Mouse (Mus musculus): ENCODE measurements around the gene Nfkbie. TPM values are rescaled to one million over a fixed set of nuclear protein-coding genes. Genes with fewer than 3 reads are reported as not detected.

Nfkbie gene
- polyA plus RNA-seq, 1 experiment from 2014 or later, result 4.2 TPM

GRCm38 (mm10) chr17:45590410-45590809, 34.9 kb downstream of the Nfkbie start:
- H3K4me3 ChIP-seq (ENCODE audit: low read depth, low read length), result no peak overlapping the region
- H3K27ac ChIP-seq (ENCODE audit: low read length), result no peak overlapping the region
- H3K27me3 ChIP-seq (ENCODE audit: control insufficient read depth, insufficient read depth, low read length), result no peaks in the 10 kb centered on the region
- no peaks in the 10 kb centered on the region; the same call in 1 of the 2 replicates for H3K36me3 ChIP-seq (ENCODE audit: control insufficient read depth, insufficient read depth, low read length)
- H3K9ac ChIP-seq (replicated peaks; ENCODE audit: low read depth, low read length), result no peak overlapping the region
- peaks cover 38% of the 10 kb centered on the region for H3K4me1 ChIP-seq (ENCODE audit: control insufficient read depth, insufficient read depth, low read length)
- 74% methylated on average over 6 of the region's 6 CpGs for WGBS
- no peaks in the 10 kb centered on the region for H3K9me3 ChIP-seq (ENCODE audit: control insufficient read depth, low read depth, low read length)
- no peak for ATAC-seq (ENCODE audit: insufficient number of reproducible peaks, insufficient read depth, low FRiP score, low read depth)
- no peak overlapping the region for H3K4me2 ChIP-seq (replicated peaks; ENCODE audit: low read depth, low read length)

GRCm38 (mm10) chr17:45591701-45592605, 36.5 kb downstream of the Nfkbie start:
- H3K9me3 ChIP-seq (ENCODE audit: control insufficient read depth, low read depth, low read length), result no peaks in the 10 kb centered on the region
- WGBS, result 59% methylated on average over 16 of the region's 16 CpGs
- no peak for ATAC-seq (ENCODE audit: insufficient number of reproducible peaks, insufficient read depth, low FRiP score, low read depth)
- peaks cover 35% of the 10 kb centered on the region for H3K4me1 ChIP-seq (ENCODE audit: control insufficient read depth, insufficient read depth, low read length)
- H3K9ac ChIP-seq (replicated peaks; ENCODE audit: low read depth, low read length), result no peak overlapping the region; the same call in 1 of the 2 replicates
- no peaks in the 10 kb centered on the region for H3K36me3 ChIP-seq (ENCODE audit: control insufficient read depth, insufficient read depth, low read length)
- H3K4me3 ChIP-seq (ENCODE audit: low read depth, low read length), result no peak overlapping the region
- H3K4me2 ChIP-seq (replicated peaks; ENCODE audit: low read depth, low read length), result 0 out of 2 replicates have a peak overlapping the region, but pooled peaks have one; percentile 10
- H3K27ac ChIP-seq (ENCODE audit: low read length), result no peak overlapping the region
- no peaks in the 10 kb centered on the region for H3K27me3 ChIP-seq (ENCODE audit: control insufficient read depth, insufficient read depth, low read length)

- peaks cover 38% of the 10 kb centered on the region for H3K4me1 ChIP-seq (ENCODE audit: control insufficient read depth, insufficient read depth, low read length)
- no peak overlapping the region for H3K27ac ChIP-seq (ENCODE audit: low read length)
- no peaks in the 10 kb centered on the region for H3K36me3 ChIP-seq (ENCODE audit: control insufficient read depth, insufficient read depth, low read length)
- H3K4me2 ChIP-seq (replicated peaks; ENCODE audit: low read depth, low read length), result peak overlapping the region; percentile 99
- WGBS, result 45% methylated on average over 8 of the region's 8 CpGs
- H3K9ac ChIP-seq (replicated peaks; ENCODE audit: low read depth, low read length), result no peak overlapping the region; the same call in 1 of the 2 replicates
- no peak overlapping the region for H3K4me3 ChIP-seq (ENCODE audit: low read depth, low read length)
- no peaks in the 10 kb centered on the region for H3K9me3 ChIP-seq (ENCODE audit: control insufficient read depth, low read depth, low read length)
- ATAC-seq (ENCODE audit: insufficient number of reproducible peaks, insufficient read depth, low FRiP score, low read depth), result no peak
- no peaks in the 10 kb centered on the region for H3K27me3 ChIP-seq (ENCODE audit: control insufficient read depth, insufficient read depth, low read length)
Observed at GRCm38 (mm10) chr17:45592606-45593431, 37.3 kb downstream of the Nfkbie start.

- no peaks in the 10 kb centered on the region for H3K9me3 ChIP-seq (ENCODE audit: control insufficient read depth, low read depth, low read length)
- H3K27ac ChIP-seq (ENCODE audit: low read length), result no peak overlapping the region
- no peaks in the 10 kb centered on the region for H3K27me3 ChIP-seq (ENCODE audit: control insufficient read depth, insufficient read depth, low read length)
- no peak overlapping the region for H3K4me3 ChIP-seq (ENCODE audit: low read depth, low read length)
- WGBS, result 27% methylated on average over 8 of the region's 8 CpGs
- ATAC-seq (ENCODE audit: insufficient number of reproducible peaks, insufficient read depth, low FRiP score, low read depth), result peak; percentile 38; the same call in 1 of the 2 replicates
- peaks cover 38% of the 10 kb centered on the region for H3K4me1 ChIP-seq (ENCODE audit: control insufficient read depth, insufficient read depth, low read length)
- H3K36me3 ChIP-seq (ENCODE audit: control insufficient read depth, insufficient read depth, low read length), result no peaks in the 10 kb centered on the region
- H3K4me2 ChIP-seq (replicated peaks; ENCODE audit: low read depth, low read length), result peak overlapping the region; percentile 99
- H3K9ac ChIP-seq (replicated peaks; ENCODE audit: low read depth, low read length), result no peak overlapping the region; the same call in 1 of the 2 replicates
Observed at GRCm38 (mm10) chr17:45593479-45593878, 38.0 kb downstream of the Nfkbie start.

- Histone ChIP-seq H3K4me3 (ENCODE audit: low read depth, low read length) (peak overlapping the region; percentile 58), H3K27me3 (ENCODE audit: control insufficient read depth, insufficient read depth, low read length) (no peaks in the 10 kb centered on the region), H3K27ac (ENCODE audit: low read length) (no peak overlapping the region), H3K4me2 (replicated peaks; ENCODE audit: low read depth, low read length) (peak overlapping the region; percentile 99), H3K9me3 (ENCODE audit: control insufficient read depth, low read depth, low read length) (no peaks in the 10 kb centered on the region), H3K9ac (replicated peaks; ENCODE audit: low read depth, low read length) (no peak overlapping the region; the same call in 1 of the 2 replicates), H3K4me1 (ENCODE audit: control insufficient read depth, insufficient read depth, low read length) (peaks cover 40% of the 10 kb centered on the region), H3K36me3 (ENCODE audit: control insufficient read depth, insufficient read depth, low read length) (no peaks in the 10 kb centered on the region)
- WGBS, result 33% methylated on average over 8 of the region's 8 CpGs
- no peak for ATAC-seq (ENCODE audit: insufficient number of reproducible peaks, insufficient read depth, low FRiP score, low read depth)
Observed at GRCm38 (mm10) chr17:45594195-45594594, 38.7 kb downstream of the Nfkbie start.

- no peaks in the 10 kb centered on the region for H3K36me3 ChIP-seq (ENCODE audit: control insufficient read depth, insufficient read depth, low read length)
- H3K9me3 ChIP-seq (ENCODE audit: control insufficient read depth, low read depth, low read length), result no peaks in the 10 kb centered on the region
- peaks cover 47% of the 10 kb centered on the region for H3K4me1 ChIP-seq (ENCODE audit: control insufficient read depth, insufficient read depth, low read length)
- H3K4me3 ChIP-seq (ENCODE audit: low read depth, low read length), result peak overlapping the region; percentile 58
- H3K27ac ChIP-seq (ENCODE audit: low read length), result peak overlapping the region; percentile 21; the same call in 1 of the 2 replicates
- H3K9ac ChIP-seq (replicated peaks; ENCODE audit: low read depth, low read length), result peak overlapping the region; percentile 38
- ATAC-seq (ENCODE audit: insufficient number of reproducible peaks, insufficient read depth, low FRiP score, low read depth), result peak; percentile 59; the same call in 1 of the 2 replicates
- H3K27me3 ChIP-seq (ENCODE audit: control insufficient read depth, insufficient read depth, low read length), result no peaks in the 10 kb centered on the region
- 2% methylated on average over 57 of the region's 58 CpGs for WGBS
- H3K4me2 ChIP-seq (replicated peaks; ENCODE audit: low read depth, low read length), result peak overlapping the region; percentile 99
Observed at GRCm38 (mm10) chr17:45594881-45595735, 39.6 kb downstream of the Nfkbie start.

GRCm38 (mm10) chr17:45595736-45596390, 40.4 kb downstream of the Nfkbie start:
- Histone ChIP-seq H3K9me3 (ENCODE audit: control insufficient read depth, low read depth, low read length) (no peaks in the 10 kb centered on the region), H3K4me2 (replicated peaks; ENCODE audit: low read depth, low read length) (peak overlapping the region; percentile 99), H3K27ac (ENCODE audit: low read length) (no peak overlapping the region), H3K4me1 (ENCODE audit: control insufficient read depth, insufficient read depth, low read length) (peaks cover 47% of the 10 kb centered on the region), H3K4me3 (ENCODE audit: low read depth, low read length) (peak overlapping the region; percentile 58), H3K9ac (replicated peaks; ENCODE audit: low read depth, low read length) (peak overlapping the region; percentile 38), H3K27me3 (ENCODE audit: control insufficient read depth, insufficient read depth, low read length) (no peaks in the 10 kb centered on the region), H3K36me3 (ENCODE audit: control insufficient read depth, insufficient read depth, low read length) (no peaks in the 10 kb centered on the region)
- ATAC-seq (ENCODE audit: insufficient number of reproducible peaks, insufficient read depth, low FRiP score, low read depth), result peak; percentile 5; the same call in 1 of the 2 replicates
- WGBS, result 7% methylated on average over 23 of the region's 23 CpGs

All from stomach, embryonic 14.5 days (tissue).